In genomic region chr1:112703939-112704338, GRCm38 (mm10) we compare ENCODE assay signal across 15 mouse cellular contexts.
A peak's percentile ranks its signal among the peaks of the same experiment; 100 is the strongest.
DNase-seq lines count a peak whose midpoint lies in the region; ATAC-seq and TF ChIP-seq lines count a peak whose summit lies in the region.
"Had no signal": no experiment of that assay in that cellular context is flagged by ENCODE, and none has a peak within 500 bp of the region (broad histone marks: within the 10 kb centered on the region; RNA-seq: fewer than 3 reads in every experiment).

No protein-coding gene starts in this region.

- no peaks in the 10 kb centered on the region for H3K4me1 ChIP-seq in hindbrain, postnatal 0 days (ENCODE audit: insufficient read depth, low read length)
- no peaks in the 10 kb centered on the region for H3K4me1 ChIP-seq in hindbrain, embryonic 13.5 days (replicated peaks)
- no peaks in the 10 kb centered on the region for H3K4me1 ChIP-seq in midbrain, postnatal 0 days (ENCODE audit: insufficient read depth, low read length)
- H3K4me1 ChIP-seq in midbrain, embryonic 16.5 days (ENCODE audit: control insufficient read depth, insufficient read depth, low read length): no peaks in the 10 kb centered on the region

- peak; percentile 61 for TF ChIP-seq CTCF in hindbrain, postnatal 0 days (IDR thresholded peaks at IDR 0.05; ENCODE audit: low read depth)
- peak; percentile 71 for TF ChIP-seq CTCF in midbrain, postnatal 0 days (IDR thresholded peaks at IDR 0.05)

- peak; percentile 73 for DNase-seq in hindbrain, postnatal 0 days (ENCODE audit: low spot score)
- DNase-seq in midbrain, postnatal 0 days (ENCODE audit: low spot score): peak; percentile 74
- peak; percentile 3 for DNase-seq in adipocyte (ENCODE audit: low spot score)
- no peak for DNase-seq in right cerebral cortex, postnatal 25 days
- no peak for DNase-seq in spleen, postnatal 10 days (ENCODE audit: low spot score in 2 of 2)
- DNase-seq: adrenal gland, postnatal 25 days; cerebellum, adult 18-20 months; heart, postnatal 10 days; kidney, postnatal 36 days; lung, embryonic 14.5 days; right cerebral cortex, postnatal 14 days; thymus, postnatal 25 days had no signal

- H3K27ac ChIP-seq in hindbrain, postnatal 0 days: no peak overlapping the region
- H3K27ac ChIP-seq in hindbrain, embryonic 13.5 days: no peak overlapping the region
- no peak overlapping the region for H3K27ac ChIP-seq in midbrain, postnatal 0 days (ENCODE audit: low read depth, low read length)
- H3K27ac ChIP-seq in midbrain, embryonic 16.5 days (ENCODE audit: low read length): no peak overlapping the region

- H3K4me3 ChIP-seq in hindbrain, postnatal 0 days (ENCODE audit: low read length): no peak overlapping the region
- no peak overlapping the region for H3K4me3 ChIP-seq in hindbrain, embryonic 13.5 days
- no peak overlapping the region for H3K4me3 ChIP-seq in midbrain, postnatal 0 days (ENCODE audit: low read depth, low read length)
- H3K4me3 ChIP-seq in midbrain, embryonic 16.5 days (ENCODE audit: low read depth, low read length): no peak overlapping the region

- no peak overlapping the region for H3K4me2 ChIP-seq in hindbrain, postnatal 0 days (ENCODE audit: low read depth, low read length)
- H3K4me2 ChIP-seq in hindbrain, embryonic 13.5 days: no peak overlapping the region
- H3K4me2 ChIP-seq in midbrain, postnatal 0 days (ENCODE audit: low read depth, low read length, poor library complexity, severe bottlenecking): no peak overlapping the region
- H3K4me2 ChIP-seq in midbrain, embryonic 16.5 days (ENCODE audit: low read length): no peak overlapping the region
- H3K4me2 ChIP-seq: lung, embryonic 14.5 days had no signal

- no peak overlapping the region for H3K9ac ChIP-seq in hindbrain, postnatal 0 days (replicated peaks; ENCODE audit: low read length)
- H3K9ac ChIP-seq in hindbrain, embryonic 13.5 days: no peak overlapping the region
- no peak overlapping the region for H3K9ac ChIP-seq in midbrain, postnatal 0 days (replicated peaks; ENCODE audit: low read length, poor library complexity, severe bottlenecking)
- no peak overlapping the region for H3K9ac ChIP-seq in midbrain, embryonic 16.5 days (ENCODE audit: low read depth, low read length)
- H3K9ac ChIP-seq: lung, embryonic 14.5 days had no signal

- no peaks in the 10 kb centered on the region for H3K9me3 ChIP-seq in hindbrain, postnatal 0 days (ENCODE audit: low read length)
- no peaks in the 10 kb centered on the region for H3K9me3 ChIP-seq in hindbrain, embryonic 13.5 days
- no peaks in the 10 kb centered on the region for H3K9me3 ChIP-seq in midbrain, postnatal 0 days (ENCODE audit: low read length)
- no peaks in the 10 kb centered on the region for H3K9me3 ChIP-seq in midbrain, embryonic 16.5 days (replicated peaks; ENCODE audit: control insufficient read depth, low read length, poor library complexity, severe bottlenecking)

- ATAC-seq in hindbrain, postnatal 0 days: no peak
- ATAC-seq in hindbrain, embryonic 13.5 days (ENCODE audit: low FRiP score): no peak
- ATAC-seq in midbrain, postnatal 0 days (ENCODE audit: low FRiP score): no peak
- no peak for ATAC-seq in midbrain, embryonic 16.5 days

- no peaks in the 10 kb centered on the region for H3K36me3 ChIP-seq in hindbrain, postnatal 0 days (ENCODE audit: insufficient read depth, low read length)
- H3K36me3 ChIP-seq in hindbrain, embryonic 13.5 days: no peaks in the 10 kb centered on the region
- no peaks in the 10 kb centered on the region for H3K36me3 ChIP-seq in midbrain, postnatal 0 days (ENCODE audit: insufficient read depth, low read length)
- H3K36me3 ChIP-seq in midbrain, embryonic 16.5 days (ENCODE audit: control insufficient read depth, insufficient read depth, low read length): no peaks in the 10 kb centered on the region

- H3K27me3 ChIP-seq in hindbrain, postnatal 0 days (ENCODE audit: insufficient read depth, low read length): no peaks in the 10 kb centered on the region
- H3K27me3 ChIP-seq in hindbrain, embryonic 13.5 days: no peaks in the 10 kb centered on the region
- no peaks in the 10 kb centered on the region for H3K27me3 ChIP-seq in midbrain, postnatal 0 days (ENCODE audit: insufficient read depth, low read length)
- no peaks in the 10 kb centered on the region for H3K27me3 ChIP-seq in midbrain, embryonic 16.5 days (ENCODE audit: control insufficient read depth, insufficient read depth, low read depth, low read length)
- H3K27me3 ChIP-seq: CH12.LX had no signal

Comparison
In these comparisons a context has a peak if more than half of its experiments do, and no peak if none do; other contexts are left out.
1. DNase-seq: peak in hindbrain, postnatal 0 days (single experiment), midbrain, postnatal 0 days (single experiment) and adipocyte (single experiment); none in right cerebral cortex, postnatal 25 days (single experiment) and spleen, postnatal 10 days (0 of 2).